Mouse (Mus musculus) kidney, postnatal 0 days (tissue): ENCODE measurements around the gene Lgals3bp. TPM values are rescaled to one million over a fixed set of nuclear protein-coding genes. Genes with fewer than 3 reads are reported as not detected.

Experiments used
- ATAC-seq: fragments of 200-750 bp; cut with Nextera tagmentation; replicated peaks from 2 replicates; pipeline ENCODE4 v1.8.0; 2017; ENCODE audit warnings: low read depth, moderate number of reproducible peaks, moderate TSS enrichment, moderate library complexity; ENCODE audit not compliant: low FRiP score
- DNase-seq: peaks from one replicate; pipeline ENCODE4 v3.0.0-alpha.2; 2016; ENCODE audit warnings: low spot score
- H3K27ac ChIP-seq: fragments of 300-500 bp; sonication (generic); 2 replicates; pipeline ENCODE4 v1.5.1; 2014; ENCODE audit warnings: mild to moderate bottlenecking
- H3K27me3 ChIP-seq: fragments of 300-500 bp; sonication (generic); 2 replicates; pipeline ENCODE4 v1.6.1; 2014; ENCODE audit warnings: low read length, mixed read lengths; ENCODE audit not compliant: insufficient read depth
- H3K36me3 ChIP-seq: fragments of 300-500 bp; sonication (generic); 2 replicates; pipeline ENCODE4 v1.6.1; 2014; ENCODE audit warnings: low read length, mixed read lengths; ENCODE audit not compliant: insufficient read depth
- H3K4me1 ChIP-seq: fragments of 300-500 bp; sonication (generic); replicated peaks from 2 replicates; pipeline ENCODE4 v1.6.1; 2014; ENCODE audit warnings: antibody characterized with exemption, low read length, mixed read lengths; ENCODE audit not compliant: insufficient read depth
- H3K4me2 ChIP-seq: fragments of 300-500 bp; sonication (generic); 2 replicates; pipeline ENCODE4 v1.6.1; 2014; ENCODE audit warnings: mild to moderate bottlenecking, low read length, moderate library complexity, mixed read lengths
- H3K4me3 ChIP-seq: fragments of 300-500 bp; sonication (generic); replicated peaks from 2 replicates; pipeline ENCODE4 v1.5.1; 2014; ENCODE audit warnings: low read depth, low read length
- H3K9ac ChIP-seq: fragments of 300-500 bp; sonication (generic); 2 replicates; pipeline ENCODE4 v1.6.1; 2014; ENCODE audit warnings: low read depth, low read length
- H3K9me3 ChIP-seq: fragments of 300-500 bp; sonication (generic); replicated peaks from 2 replicates; pipeline ENCODE4 v1.6.1; 2016; ENCODE audit warnings: low read length, inconsistent platforms, mixed read lengths
- CTCF ChIP-seq: IDR thresholded peaks from 2 replicates; pipeline ENCODE4 v1.5.1; 2016; ENCODE audit warnings: antibody characterized with exemption, low read depth, mild to moderate bottlenecking, moderate library complexity
- WGBS: fragments of 180-500 bp; shearing (Covaris S2); extraction: QIAGEN DNeasy Blood & Tissue Kit; methylation state at CpG from one replicate; pipeline ENCODE4 v1.1.7; 2014; 5-methylcytosine and 5-hydroxymethylcytosine counted together
- polyA plus RNA-seq: library from polyadenylated mRNA; unstranded; fragments of >200 nt; fragmentation: Nextera tagmentation; extraction: Ambion mirVana; gene quantifications from 2 replicates; pipeline ENCODE4 v1.2.1, GENCODE M21; 2015

Lgals3bp gene
- polyA plus RNA-seq, 1 experiment from 2014 or later: 80.3 TPM

- no peak for DNase-seq
- WGBS: 77% methylated on average over 13 of the region's 13 CpGs
Observed at GRCm38 (mm10) chr11:118442691-118443090, 40.8 kb upstream of the Lgals3bp start.

GRCm38 (mm10) chr11:118438665-118439414 lies 36.9 kb upstream of the Lgals3bp start:
- ATAC-seq (no peak), DNase-seq (no peak)
- Histone ChIP-seq H3K27me3 (no peaks in the 10 kb centered on the region), H3K9ac (no peak overlapping the region), H3K4me1 (0 out of 2 replicates have a peak, but pooled peaks cover 15% of the 10 kb centered on the region), H3K27ac (no peak overlapping the region), H3K9me3 (no peaks in the 10 kb centered on the region), H3K4me3 (no peak overlapping the region), H3K4me2 (no peak overlapping the region), H3K36me3 (no peaks in the 10 kb centered on the region)
- TF ChIP-seq CTCF: no peak
- 30% methylated on average over 11 of the region's 11 CpGs for WGBS

More at GRCm38 (mm10) chr11:118442691-118443090, 40.8 kb upstream of the Lgals3bp start:
- TF ChIP-seq CTCF: no peak
- H3K27me3 ChIP-seq: no peaks in the 10 kb centered on the region
- 0 out of 2 replicates have a peak, but pooled peaks cover 11% of the 10 kb centered on the region for H3K4me1 ChIP-seq
- H3K9ac ChIP-seq: no peak overlapping the region
- H3K4me2 ChIP-seq: no peak overlapping the region
- no peaks in the 10 kb centered on the region for H3K9me3 ChIP-seq
- no peak for ATAC-seq
- H3K36me3 ChIP-seq: no peaks in the 10 kb centered on the region
- no peak overlapping the region for H3K27ac ChIP-seq
- H3K4me3 ChIP-seq: no peak overlapping the region

GRCm38 (mm10) chr11:118436471-118436935 lies 34.6 kb upstream of the Lgals3bp start:
- Histone ChIP-seq H3K4me1 (peaks cover 15% of the 10 kb centered on the region; the same call in 1 of the 2 replicates), H3K4me3 (no peak overlapping the region), H3K27me3 (no peaks in the 10 kb centered on the region), H3K9ac (no peak overlapping the region), H3K4me2 (no peak overlapping the region), H3K9me3 (no peaks in the 10 kb centered on the region), H3K36me3 (no peaks in the 10 kb centered on the region), H3K27ac (peak overlapping the region; percentile 15; the same call in 1 of the 2 replicates)
- DNase-seq (no peak), ATAC-seq (no peak)
- WGBS: 51% methylated on average over 6 of the region's 6 CpGs
- TF ChIP-seq CTCF: peak; percentile 43

GRCm38 (mm10) chr11:118434093-118434492 lies 32.2 kb upstream of the Lgals3bp start:
- 37% methylated on average over 13 of the region's 13 CpGs for WGBS

GRCm38 (mm10) chr11:118433398-118433868 lies 31.5 kb upstream of the Lgals3bp start:
- TF ChIP-seq CTCF: no peak
- no peaks in the 10 kb centered on the region for H3K9me3 ChIP-seq
- no peak overlapping the region for H3K9ac ChIP-seq
- ATAC-seq (no peak), DNase-seq (peak; percentile 73)
- H3K4me1 ChIP-seq: peaks cover 13% of the 10 kb centered on the region; the same call in 1 of the 2 replicates
- peak overlapping the region; percentile 36; the same call in 1 of the 2 replicates for H3K27ac ChIP-seq
- H3K36me3 ChIP-seq: no peaks in the 10 kb centered on the region
- WGBS: 46% methylated on average over 10 of the region's 10 CpGs
- H3K4me2 ChIP-seq: peak overlapping the region; percentile 51
- peak overlapping the region; percentile 21; the same call in 1 of the 2 replicates for H3K4me3 ChIP-seq
- no peaks in the 10 kb centered on the region for H3K27me3 ChIP-seq

More at GRCm38 (mm10) chr11:118434093-118434492, 32.2 kb upstream of the Lgals3bp start:
- no peak for DNase-seq
- Histone ChIP-seq H3K27me3 (no peaks in the 10 kb centered on the region), H3K4me1 (peaks cover 15% of the 10 kb centered on the region; the same call in 1 of the 2 replicates), H3K9ac (peak overlapping the region; percentile 46; the same call in 1 of the 2 replicates), H3K27ac (peak overlapping the region; percentile 36; the same call in 1 of the 2 replicates), H3K4me2 (peak overlapping the region; percentile 51), H3K9me3 (no peaks in the 10 kb centered on the region), H3K4me3 (peak overlapping the region; percentile 21; the same call in 1 of the 2 replicates), H3K36me3 (no peaks in the 10 kb centered on the region)
- TF ChIP-seq CTCF: no peak
- no peak for ATAC-seq
